ENCODE assay signal across 8 mouse cellular contexts in the genomic region with DNA sequence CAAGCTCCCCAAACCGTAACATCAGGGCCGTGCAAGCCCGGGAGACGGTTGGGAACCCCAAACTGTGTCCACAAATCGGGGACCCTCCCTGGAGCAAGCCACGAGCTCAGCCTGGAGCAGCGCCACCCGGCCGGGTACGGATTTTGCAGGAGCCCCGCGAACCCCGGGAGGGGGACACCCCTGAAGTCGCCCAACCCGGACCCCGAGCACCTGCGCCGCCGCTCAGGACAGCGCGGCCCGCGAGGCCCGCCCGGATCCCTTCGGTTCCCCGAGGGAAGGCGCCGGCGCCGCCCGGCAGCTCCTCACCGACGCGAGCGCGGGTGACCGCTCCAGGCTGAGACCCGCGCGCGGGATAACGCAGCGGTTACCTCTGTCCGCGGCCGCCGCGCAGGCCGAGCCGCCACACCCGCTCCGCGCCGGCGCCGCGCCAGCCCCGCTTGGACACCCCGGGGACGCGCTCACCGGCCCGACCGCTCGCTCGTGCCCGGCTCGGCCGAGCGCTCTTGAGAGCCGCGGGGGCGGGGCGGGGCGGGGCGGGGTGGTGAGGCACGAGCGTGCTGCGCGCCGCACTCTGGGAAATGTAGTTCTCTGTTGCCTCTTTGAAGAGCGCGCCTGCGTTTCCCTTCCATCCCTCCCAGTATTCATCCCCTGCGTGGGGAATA. TPM values are rescaled to one million over a fixed set of nuclear protein-coding genes. Genes with fewer than 3 reads are reported as not detected.
DNase-seq lines count a peak whose midpoint lies in the region; ATAC-seq and TF ChIP-seq lines count a peak whose summit lies in the region.

A gene (minus strand): TSS at position 512 of the 662 bp plus-strand sequence.

- peak within 1 kb of the TSS; percentile 69 for H3K4me2 ChIP-seq in forebrain, postnatal 0 days (ENCODE audit: low read depth)
- H3K4me2 ChIP-seq in lung, embryonic 14.5 days, result peak within 1 kb of the TSS; percentile 78

- H3K4me1 ChIP-seq in MEL (ENCODE audit: control insufficient read depth in 1 of 2, insufficient read depth in 2 of 2, low read length in 2 of 2), result peaks cover 3 to 10% of the 10 kb centered on the region in 2 experiments
- H3K4me1 ChIP-seq in cerebellum, adult 2 months (ENCODE audit: control insufficient read depth, insufficient read depth, low read length), result no peaks in the 10 kb centered on the region
- H3K4me1 ChIP-seq in forebrain, postnatal 0 days (ENCODE audit: insufficient read depth), result peaks cover 4% of the 10 kb centered on the region; the same call in 1 of the 2 replicates
- peaks cover 3% of the 10 kb centered on the region for H3K4me1 ChIP-seq in lung, embryonic 14.5 days (ENCODE audit: insufficient read depth)

- peak within 1 kb of the TSS; percentile 82 to 87 for H3K4me3 ChIP-seq in MEL (ENCODE audit: control insufficient read depth in 1 of 2, insufficient read depth in 1 of 2, low read depth in 2 of 2, low read length in 2 of 2)
- peak within 1 kb of the TSS; percentile 70 for H3K4me3 ChIP-seq in cerebellum, adult 2 months (replicated peaks; ENCODE audit: insufficient read depth, low read depth, low read length)
- peak within 1 kb of the TSS; percentile 89 for H3K4me3 ChIP-seq in forebrain, postnatal 0 days (ENCODE audit: low read depth, low read length)
- peak within 1 kb of the TSS; percentile 79 for H3K4me3 ChIP-seq in lung, embryonic 14.5 days (ENCODE audit: low read depth, low read length)

- peak; percentile 99 for ATAC-seq in forebrain, postnatal 0 days
- ATAC-seq in lung, embryonic 14.5 days (ENCODE audit: insufficient read depth), result peak; percentile 96
- ATAC-seq in neutrophil, adult 5-6 weeks (ENCODE audit: extremely low read depth, insufficient number of reproducible peaks, low FRiP score, poor library complexity, severe bottlenecking), result peak; percentile 84

- H3K9me3 ChIP-seq in MEL (replicated peaks; ENCODE audit: insufficient read depth, low read length), result no peaks in the 10 kb centered on the region
- no peaks in the 10 kb centered on the region for H3K9me3 ChIP-seq in forebrain, postnatal 0 days (ENCODE audit: low read length)
- H3K9me3 ChIP-seq in lung, embryonic 14.5 days (ENCODE audit: low read depth, low read length), result no peaks in the 10 kb centered on the region

- DNase-seq in MEL (ENCODE audit: low read depth, low spot score), result peak; percentile 90
- DNase-seq in cerebellum, adult 2 months, result peak; percentile 85 to 92
- peak; percentile 91 for DNase-seq in forebrain, postnatal 0 days
- DNase-seq in heart, postnatal 4 days, result peak; percentile 88
- DNase-seq in layer of hippocampus, adult 8-10 months (ENCODE audit: low spot score in 2 of 2), result peak; percentile 58 to 76
- DNase-seq in lung, embryonic 14.5 days, result peak; percentile 95
- DNase-seq in testis, postnatal 14 days (ENCODE audit: low spot score), result peak; percentile 87

- TF ChIP-seq EP300 in MEL (IDR thresholded peaks at IDR 0.05; ENCODE audit: low read depth in 1 of 2, low read length in 2 of 2), result no peak

- peak within 1 kb of the TSS; percentile 92 for H3K9ac ChIP-seq in MEL (ENCODE audit: control insufficient read depth, low read depth, low read length, poor library complexity, severe bottlenecking)
- H3K9ac ChIP-seq in forebrain, postnatal 0 days, result peak within 1 kb of the TSS; percentile 85
- peak within 1 kb of the TSS; percentile 67 for H3K9ac ChIP-seq in lung, embryonic 14.5 days

- peak within 1 kb of the TSS; percentile 29; the same call in 1 of the 2 replicates for H3K27ac ChIP-seq in MEL (ENCODE audit: control insufficient read depth, low read depth, low read length)
- peak within 1 kb of the TSS; percentile 85 for H3K27ac ChIP-seq in cerebellum, adult 2 months (ENCODE audit: insufficient read depth, low read length)
- H3K27ac ChIP-seq in forebrain, postnatal 0 days (ENCODE audit: low read depth, low read length), result peak within 1 kb of the TSS; percentile 80
- H3K27ac ChIP-seq in lung, embryonic 14.5 days (ENCODE audit: low read depth), result no peak within 1 kb of the TSS

- peak; percentile 59 to 82; a peak in 3 of 4 replicates for TF ChIP-seq POLR2A in MEL (IDR thresholded peaks at IDR 0.05; ENCODE audit: control insufficient read depth in 1 of 2, insufficient read depth in 1 of 2, low read depth in 1 of 2, low read length in 2 of 2, poor library complexity in 1 of 2)
- peak; percentile 52 for TF ChIP-seq POLR2A in cerebellum, adult 2 months (IDR thresholded peaks at IDR 0.05; ENCODE audit: borderline replicate concordance, insufficient read depth, low read length)

- WGBS in cerebellum, adult 2 months, result under 1% methylated on average over 86 of the region's 86 CpGs
- WGBS in forebrain, postnatal 0 days, result 1% methylated on average over 85 of the region's 86 CpGs
- under 1% methylated on average over 77 of the region's 86 CpGs for WGBS in lung, embryonic 14.5 days

- TF ChIP-seq CTCF in MEL (IDR thresholded peaks at IDR 0.05 in 2 of 3, conservative IDR thresholded peaks at IDR 0.05 in 1 of 3; ENCODE audit: control insufficient read depth in 1 of 3, insufficient read depth in 1 of 3, low read depth in 2 of 3, low read length in 3 of 3, poor library complexity in 1 of 3, severe bottlenecking in 1 of 3), result no peak
- TF ChIP-seq CTCF in cerebellum, adult 2 months (IDR thresholded peaks at IDR 0.05; ENCODE audit: borderline replicate concordance, insufficient read depth, low read depth, low read length), result no peak
- TF ChIP-seq CTCF in forebrain, postnatal 0 days (IDR thresholded peaks at IDR 0.05; ENCODE audit: low read depth), result no peak
- TF ChIP-seq CTCF in lung, embryonic 14.5 days (IDR thresholded peaks at IDR 0.05; ENCODE audit: low read depth), result no peak

- no peak for TF ChIP-seq RAD21 in MEL (IDR thresholded peaks at IDR 0.05; ENCODE audit: low read depth, low read length)

- H3K27me3 ChIP-seq in MEL (ENCODE audit: control insufficient read depth in 1 of 2, insufficient read depth in 2 of 2, low read length in 2 of 2), result no peaks in the 10 kb centered on the region
- no peaks in the 10 kb centered on the region for H3K27me3 ChIP-seq in cerebellum, adult 2 months (ENCODE audit: control insufficient read depth, insufficient read depth, low read length)
- H3K27me3 ChIP-seq in forebrain, postnatal 0 days (ENCODE audit: insufficient read depth, low read length), result no peaks in the 10 kb centered on the region
- H3K27me3 ChIP-seq in lung, embryonic 14.5 days (ENCODE audit: insufficient read depth, low read length), result 0 out of 2 replicates have a peak, but pooled peaks cover 3% of the 10 kb centered on the region

- H3K36me3 ChIP-seq in MEL (ENCODE audit: control insufficient read depth in 1 of 2, insufficient read depth in 2 of 2, low read length in 2 of 2), result peaks cover 0 to 9% of the 10 kb centered on the region in 2 experiments; a peak in 2 of 4 replicates
- H3K36me3 ChIP-seq in forebrain, postnatal 0 days (ENCODE audit: insufficient read depth), result no peaks in the 10 kb centered on the region
- no peaks in the 10 kb centered on the region for H3K36me3 ChIP-seq in lung, embryonic 14.5 days (ENCODE audit: insufficient read depth)

- peaks cover 6% of the 10 kb centered on the region; the same call in 1 of the 2 replicates for H3K79me2 ChIP-seq in MEL (ENCODE audit: control insufficient read depth, insufficient read depth, low read length, poor library complexity)

TF ChIP-seq in MEL, 35 proteins besides CTCF, POLR2A, EP300 and RAD21:
- TF ChIP-seq MXI1 (IDR thresholded peaks at IDR 0.05; ENCODE audit: low read depth, low read length), result 0 out of 2 replicates have a peak, but pooled peaks have one; percentile 43
- TF ChIP-seq ZMIZ1 (IDR thresholded peaks at IDR 0.05; ENCODE audit: low read depth, low read length), result peak; percentile 35; the same call in 1 of the 2 replicates
- peak; percentile 93 for TF ChIP-seq HCFC1 (IDR thresholded peaks at IDR 0.05; ENCODE audit: low read depth, low read length)
- TF ChIP-seq CHD2 (IDR thresholded peaks at IDR 0.05; ENCODE audit: low read length), result no peak
- TF ChIP-seq NELFE (IDR thresholded peaks at IDR 0.05; ENCODE audit: low read depth, low read length), result peak; percentile 56; the same call in 1 of the 2 replicates
- no peak for TF ChIP-seq E2F4 (IDR thresholded peaks at IDR 0.05; ENCODE audit: borderline replicate concordance, low read depth, low read length)
- TF ChIP-seq KAT2A (conservative IDR thresholded peaks at IDR 0.05; ENCODE audit: low read depth, low read length), result no peak
- no peak for TF ChIP-seq TBP (IDR thresholded peaks at IDR 0.05; ENCODE audit: low read depth, low read length)
- TF ChIP-seq NRF1 (IDR thresholded peaks at IDR 0.05; ENCODE audit: insufficient read depth, low read depth, low read length, poor library complexity, severe bottlenecking), result peak; percentile 48; the same call in 1 of the 2 replicates
- TF ChIP-seq SIN3A (IDR thresholded peaks at IDR 0.05; ENCODE audit: low read length), result no peak; the same call in none of the 2 replicates
- TF ChIP-seq MYB (IDR thresholded peaks at IDR 0.05; ENCODE audit: low read depth, low read length), result no peak
- TF ChIP-seq USF1 (IDR thresholded peaks at IDR 0.05; ENCODE audit: low read depth, low read length), result peak; percentile 55
- TF ChIP-seq MAZ (IDR thresholded peaks at IDR 0.05; ENCODE audit: low read depth, low read length), result no peak
- peak; percentile 54; the same call in 1 of the 2 replicates for TF ChIP-seq BHLHE40 (IDR thresholded peaks at IDR 0.05; ENCODE audit: borderline replicate concordance, low read depth, low read length)

RNA-seq across cellular contexts. Expression of the gene that starts here (rescaled TPM):
- total RNA-seq in MEL (2012; rRNA removed), result 5.1 and 6.2 TPM in 2 replicates
- 1 to 10 TPM in 1 of 2 experiments, not detected in 1; 5.6 TPM for polyA plus RNA-seq in MEL (2012; ENCODE audit: insufficient read depth in 1 of 2, insufficient read length in 2 of 2, low read depth in 1 of 2, low replicate concordance in 2 of 2, missing spikeins in 1 of 2)
- polyA plus RNA-seq in cerebellum, adult 2 months (2012; rRNA removed), result 29.1 and 29.6 TPM in 2 replicates
- 51.2 and 60.0 TPM in 2 replicates for total RNA-seq in forebrain, postnatal 0 days (2014; rRNA removed)
- 41.0 and 47.3 TPM in 2 replicates for polyA plus RNA-seq in forebrain, postnatal 0 days (2015; fragmentation: Nextera tagmentation; extraction: Ambion mirVana)
- total RNA-seq in heart, postnatal 4 days (2021), result 10 to 100 TPM; 12.1 to 13.1 TPM
- total RNA-seq in layer of hippocampus, adult 8-10 months (2022), result 10 to 100 TPM; 28.9 to 33.5 (median 30.9) TPM
- 9.4 and 11.1 TPM in 2 replicates for polyA plus RNA-seq in lung, embryonic 14.5 days (2014; fragmentation: Nextera tagmentation; extraction: Ambion mirVana)
- total RNA-seq in neutrophil, adult 5-6 weeks (2017), result 2.1 and 4.2 TPM in 2 replicates
